Comparison of ENCODE assay signal across 14 mouse cellular contexts in genomic region chr17:30241720-30242322, GRCm38 (mm10).
A peak's percentile ranks its signal among the peaks of the same experiment; 100 is the strongest.
DNase-seq lines count a peak whose midpoint lies in the region; ATAC-seq and TF ChIP-seq lines count a peak whose summit lies in the region.
"Had no signal": no experiment of that assay in that cellular context is flagged by ENCODE, and none has a peak within 500 bp of the region (broad histone marks: within the 10 kb centered on the region; RNA-seq: fewer than 3 reads in every experiment).

No protein-coding gene starts in this region.

- H3K4me3 ChIP-seq in gastrocnemius, adult 2 months = no peak overlapping the region
- H3K4me3 ChIP-seq in neural tube, embryonic 13.5 days = no peak overlapping the region
- no peak overlapping the region for H3K4me3 ChIP-seq in hindbrain, embryonic 13.5 days
- H3K4me3 ChIP-seq: limb, embryonic 15.5 days had no signal

- H3K4me1 ChIP-seq in neural tube, embryonic 13.5 days (replicated peaks) = peaks cover 65% of the 10 kb centered on the region
- peaks cover 76% of the 10 kb centered on the region for H3K4me1 ChIP-seq in hindbrain, embryonic 13.5 days (replicated peaks)

- ATAC-seq in neural tube, embryonic 13.5 days (ENCODE audit: low read depth) = no peak
- ATAC-seq in hindbrain, embryonic 13.5 days (ENCODE audit: low FRiP score) = no peak
- ATAC-seq: intestine, postnatal 0 days had no signal

- intact Hi-C loops in gastrocnemius, adult 2 months (cut with DNase I) = loop anchor here (5.0 kb wide), 1 partner anchor 40 kb away; no protein-coding TSS in a partner anchor
- intact Hi-C loops in left cerebral cortex, postnatal 36 days (cut with DNase I) = no loop called here

- no peak for TF ChIP-seq CTCF in gastrocnemius, adult 2 months (IDR thresholded peaks at IDR 0.05)

- no peak for DNase-seq in gastrocnemius, adult 2 months
- DNase-seq in gastrocnemius, postnatal 4 days (ENCODE audit: low spot score in 2 of 2) = no peak
- DNase-seq in neural tube, embryonic 10.5 days (ENCODE audit: extremely low spot score, low spot score) = no peak
- DNase-seq in testis, postnatal 14 days (ENCODE audit: low spot score) = no peak
- no peak for DNase-seq in gastrocnemius, adult 18-20 months (ENCODE audit: low spot score)
- no peak for DNase-seq in left cerebral cortex, postnatal 36 days (ENCODE audit: low spot score in 2 of 2)
- DNase-seq: heart, postnatal 14 days; lung, postnatal 36 days; right cerebral cortex, postnatal 4 days; thymus, postnatal 14 days had no signal

- H3K4me2 ChIP-seq in neural tube, embryonic 13.5 days = no peak overlapping the region
- no peak overlapping the region for H3K4me2 ChIP-seq in hindbrain, embryonic 13.5 days
- H3K4me2 ChIP-seq: limb, embryonic 15.5 days had no signal

- no peaks in the 10 kb centered on the region for H3K36me3 ChIP-seq in neural tube, embryonic 13.5 days
- H3K36me3 ChIP-seq in hindbrain, embryonic 13.5 days = no peaks in the 10 kb centered on the region
- H3K36me3 ChIP-seq: limb, embryonic 15.5 days had no signal

- no peaks in the 10 kb centered on the region for H3K27me3 ChIP-seq in neural tube, embryonic 13.5 days
- no peaks in the 10 kb centered on the region for H3K27me3 ChIP-seq in hindbrain, embryonic 13.5 days
- H3K27me3 ChIP-seq: limb, embryonic 15.5 days had no signal

- 47% methylated on average over 17 of the region's 17 CpGs for WGBS in neural tube, embryonic 13.5 days
- WGBS in hindbrain, embryonic 13.5 days = 43% methylated on average over 17 of the region's 17 CpGs

- peak overlapping the region; percentile 79 for H3K27ac ChIP-seq in gastrocnemius, adult 2 months
- H3K27ac ChIP-seq in neural tube, embryonic 13.5 days (replicated peaks) = peak overlapping the region; percentile 11
- H3K27ac ChIP-seq in hindbrain, embryonic 13.5 days = peak overlapping the region; percentile 37
- H3K27ac ChIP-seq: limb, embryonic 15.5 days had no signal

- no peaks in the 10 kb centered on the region for H3K9me3 ChIP-seq in neural tube, embryonic 13.5 days
- H3K9me3 ChIP-seq in hindbrain, embryonic 13.5 days = no peaks in the 10 kb centered on the region
- H3K9me3 ChIP-seq: limb, embryonic 15.5 days had no signal

- H3K9ac ChIP-seq in neural tube, embryonic 13.5 days = peak overlapping the region; percentile 46
- no peak overlapping the region for H3K9ac ChIP-seq in hindbrain, embryonic 13.5 days
- H3K9ac ChIP-seq: limb, embryonic 15.5 days had no signal

Comparison
In these comparisons a context has a peak if more than half of its experiments do, and no peak if none do; other contexts are left out.
1. H3K27ac ChIP-seq: peak in every context shown above with its lines; median percentile 79 in gastrocnemius, adult 2 months; 37 in hindbrain, embryonic 13.5 days; 11 in neural tube, embryonic 13.5 days.